Mouse (Mus musculus) G1E (cell line): ENCODE results near the gene Dido1.

Experiments
- CTCF ChIP-seq: IDR thresholded peaks from 2 replicates; pipeline ENCODE4 v1.5.1; 2012; ENCODE audit warnings: low read depth, low read length, inconsistent platforms, mixed read lengths
- GATA1 ChIP-seq: IDR thresholded peaks from 2 replicates; pipeline ENCODE4 v1.6.1; 2012; ENCODE audit warnings: borderline replicate concordance, low read length, inconsistent platforms, mixed read lengths
- GATA2 ChIP-seq: IDR thresholded peaks from 2 replicates; pipeline ENCODE4 v1.6.1; 2012; ENCODE audit warnings: low read depth, low read length, inconsistent platforms, borderline replicate concordance

GRCm38 (mm10) chr2:180662008-180662407 lies 47.8 kb downstream of the Dido1 start:
- no peak for TF ChIP-seq CTCF
- no peak for TF ChIP-seq GATA1
- TF ChIP-seq GATA2 = no peak
